Mouse (Mus musculus) heart, adult 2 months (tissue): ENCODE data around the gene Cel.
A peak's percentile ranks its signal among the peaks of the same experiment; 100 is the strongest.

Experiments
- CTCF ChIP-seq: fragments of 200-600 bp; IDR thresholded peaks from 2 replicates; pipeline ENCODE4 v1.8.1; 2022; ENCODE audit warnings: antibody characterized with exemption, mild to moderate bottlenecking, moderate library complexity
- EP300 ChIP-seq: fragments of 200-500 bp; IDR thresholded peaks from 2 replicates; pipeline ENCODE4 v1.6.1; 2011; ENCODE audit warnings: low read depth, low read length, control low read depth; ENCODE audit not compliant: insufficient read depth
- POLR2A ChIP-seq: fragments of 200-500 bp; IDR thresholded peaks from 2 replicates; pipeline ENCODE4 v1.6.1; 2011; ENCODE audit warnings: mild to moderate bottlenecking, low read depth, low read length, control low read depth; ENCODE audit not compliant: insufficient read depth

- TF ChIP-seq CTCF (peak; percentile 17; the same call in 1 of the 2 replicates), POLR2A (no peak), EP300 (no peak)
Measured at GRCm38 (mm10) chr2:28596998-28597397, 33.8 kb upstream of the Cel start.
